Mouse (Mus musculus) small intestine, adult 2 months (tissue): Measurements from ENCODE around the gene Ifitm3.

ENCODE experiments used
- CTCF ChIP-seq: fragments of 200-500 bp; IDR thresholded peaks from 2 replicates; pipeline ENCODE4 v1.5.1; 2012; ENCODE audit warnings: low read depth, mild to moderate bottlenecking, control low read depth, inconsistent platforms, low read length, moderate library complexity, mixed read lengths; ENCODE audit not compliant: insufficient replicate concordance, insufficient read length; ENCODE audit errors: extremely low read depth
- POLR2A ChIP-seq: fragments of 200-500 bp; IDR thresholded peaks from 2 replicates; pipeline ENCODE4 v1.6.1; 2012; ENCODE audit warnings: low read depth, mild to moderate bottlenecking, control low read depth, inconsistent platforms, low read length, moderate library complexity

DNA sequence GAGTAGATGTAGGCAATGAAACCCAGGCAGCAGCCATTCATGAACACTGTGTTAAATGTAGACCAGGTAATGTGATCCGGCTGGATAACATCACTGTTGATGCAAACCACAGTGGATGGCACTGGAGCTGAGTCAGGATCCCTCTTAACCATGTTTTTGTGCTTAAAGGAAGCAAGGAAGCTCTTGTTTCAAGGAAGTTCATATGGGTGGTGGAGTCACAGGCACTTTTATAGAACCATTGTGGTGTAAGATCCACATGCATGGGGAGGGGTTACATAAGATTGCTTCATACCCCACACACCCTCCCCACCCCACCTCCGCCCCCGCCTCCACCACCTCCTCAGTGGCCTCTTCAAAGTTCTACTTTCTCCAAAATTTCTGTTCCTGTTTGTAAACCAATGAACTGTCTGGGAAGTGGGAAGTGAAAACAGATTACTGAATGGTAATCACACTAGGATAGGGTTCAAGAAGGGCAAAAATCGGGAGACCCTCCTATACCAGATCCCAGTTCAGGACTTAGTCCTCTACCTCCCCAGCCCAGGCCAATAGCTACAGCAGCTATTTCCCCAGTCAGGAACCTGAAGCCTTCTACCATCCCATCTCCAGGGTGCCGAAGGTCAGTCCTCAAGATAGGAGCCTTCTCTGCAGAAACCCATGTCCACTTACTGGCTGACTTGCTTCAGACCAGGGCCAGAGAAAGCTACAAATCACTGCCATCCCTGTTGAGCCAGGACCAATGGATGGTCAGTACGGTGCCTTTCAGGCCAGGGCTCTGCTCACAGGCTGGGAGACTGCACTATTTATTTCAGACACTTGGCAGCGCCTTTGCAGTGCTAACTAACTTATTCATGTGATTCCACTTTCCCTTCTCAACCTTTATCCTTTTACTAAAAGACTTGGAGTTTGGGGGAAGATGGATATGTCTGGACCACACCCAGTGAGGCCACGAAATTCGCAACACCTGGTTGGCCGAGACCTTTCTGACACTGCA, 6.4 kb upstream of the Ifitm3 start:
- TF ChIP-seq POLR2A = no peak
- no peak for TF ChIP-seq CTCF
